Mouse (Mus musculus): ENCODE measurements at regions not wholly inside any gene's neighbourhood (a gene's known extent, or its start where the extent isn't known, plus 50 kb on each side); places are given as distances from the start of the nearest gene placed in this dataset.

DNA sequence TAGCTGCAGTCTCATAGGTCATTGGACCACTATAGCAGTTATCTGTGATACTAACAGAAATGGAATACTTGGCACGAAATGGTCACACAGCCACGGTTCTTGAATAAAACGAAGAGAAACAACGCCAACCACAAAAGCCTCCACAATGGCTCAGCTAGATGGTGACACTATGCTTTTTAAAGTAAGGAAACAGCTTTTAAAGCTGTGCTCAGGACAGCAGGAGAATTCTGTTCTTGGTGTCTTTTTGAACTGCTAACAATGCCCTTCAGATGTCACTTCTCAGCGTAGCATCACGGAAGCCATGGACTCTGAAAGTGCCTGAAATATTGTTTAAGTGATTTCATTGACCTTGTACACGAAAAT is 135.7 kb downstream of the Klhl25 start:
- H3K4me2 ChIP-seq (replicated peaks) = no peak overlapping the region
- 68% methylated on average over 7 of the region's 7 CpGs for WGBS
- H3K9me3 ChIP-seq (replicated peaks) = no peaks in the 10 kb centered on the region

DNA sequence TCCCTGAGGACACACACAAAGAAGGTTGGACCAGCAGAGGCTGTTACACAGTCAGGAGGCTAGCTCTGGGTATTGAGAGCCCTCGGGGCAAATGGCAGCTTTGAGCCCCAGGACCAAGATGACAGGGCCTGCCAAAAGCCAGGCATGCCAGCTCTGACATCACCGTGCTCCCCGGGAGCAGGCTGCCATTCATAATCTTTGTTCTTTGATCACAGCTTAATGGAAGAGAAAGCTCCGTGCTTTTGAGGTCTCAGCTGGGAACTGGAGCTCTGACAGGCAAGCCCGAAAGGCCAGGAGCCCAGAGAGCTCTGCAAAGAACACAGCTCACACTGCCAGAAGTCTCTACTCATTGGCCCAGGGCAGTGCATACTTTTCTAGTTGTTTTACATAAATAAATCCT is 150.7 kb downstream of the Klhl25 start:
- H3K9ac ChIP-seq = no peak overlapping the region
- no peak for ATAC-seq (ENCODE audit: insufficient number of reproducible peaks, low FRiP score, low TSS enrichment, low read depth)
- no peak overlapping the region for H3K4me3 ChIP-seq (replicated peaks)
- 19% methylated on average over 5 of the region's 5 CpGs for WGBS
- H3K4me1 ChIP-seq = no peaks in the 10 kb centered on the region; the same call in 1 of the 2 replicates
- H3K4me2 ChIP-seq (replicated peaks) = no peak overlapping the region
- H3K9me3 ChIP-seq (replicated peaks) = no peaks in the 10 kb centered on the region
- H3K27me3 ChIP-seq = no peaks in the 10 kb centered on the region
- no peak overlapping the region for H3K27ac ChIP-seq (replicated peaks)
- no peaks in the 10 kb centered on the region for H3K36me3 ChIP-seq

More for the DNA sequence above, 135.7 kb downstream of the Klhl25 start:
- no peak overlapping the region for H3K9ac ChIP-seq
- no peaks in the 10 kb centered on the region for H3K27me3 ChIP-seq
- H3K36me3 ChIP-seq = no peaks in the 10 kb centered on the region
- H3K27ac ChIP-seq (replicated peaks) = no peak overlapping the region
- no peak for ATAC-seq (ENCODE audit: insufficient number of reproducible peaks, low FRiP score, low TSS enrichment, low read depth)
- no peak overlapping the region for H3K4me3 ChIP-seq (replicated peaks)
- no peaks in the 10 kb centered on the region for H3K4me1 ChIP-seq

DNA sequence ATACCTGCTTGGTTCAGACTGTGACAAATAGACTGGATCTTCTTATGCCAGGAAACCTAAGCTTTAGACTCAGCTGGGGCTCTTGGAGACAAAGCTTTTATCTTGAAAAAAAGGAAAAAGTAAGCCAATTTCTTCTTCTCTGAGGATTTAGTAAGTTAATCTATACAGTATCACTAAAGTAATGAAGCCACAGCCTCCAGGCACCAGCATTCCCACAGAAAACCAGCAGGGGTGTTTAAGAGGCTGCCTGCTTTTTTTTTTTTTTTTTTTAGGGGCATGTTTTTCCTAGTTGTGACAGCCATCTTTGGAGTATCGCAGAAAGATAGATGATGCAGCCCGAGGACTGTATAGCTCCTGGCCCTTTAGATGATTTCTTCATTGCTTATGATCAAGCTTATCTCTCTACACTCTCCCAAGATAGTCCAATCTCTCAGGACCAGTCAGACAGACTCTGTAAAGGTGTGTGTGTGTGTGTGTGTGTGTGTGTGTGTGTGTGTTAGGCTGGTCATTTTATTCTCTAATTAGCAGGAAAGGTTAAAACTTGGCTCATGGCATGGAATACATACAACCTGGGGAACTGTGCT is 151.3 kb downstream of the Klhl25 start:
- no peak overlapping the region for H3K4me2 ChIP-seq (replicated peaks)
- H3K4me1 ChIP-seq = no peaks in the 10 kb centered on the region; the same call in 1 of the 2 replicates
- no peak for ATAC-seq (ENCODE audit: insufficient number of reproducible peaks, low FRiP score, low TSS enrichment, low read depth)
- H3K27me3 ChIP-seq = no peaks in the 10 kb centered on the region
- H3K27ac ChIP-seq (replicated peaks) = no peak overlapping the region
- no peaks in the 10 kb centered on the region for H3K36me3 ChIP-seq
- no peaks in the 10 kb centered on the region for H3K9me3 ChIP-seq (replicated peaks)
- 64% methylated on average over 2 of the region's 2 CpGs for WGBS
- H3K9ac ChIP-seq = no peak overlapping the region
- no peak overlapping the region for H3K4me3 ChIP-seq (replicated peaks)

- Histone ChIP-seq H3K36me3 (no peaks in the 10 kb centered on the region), H3K9me3 (replicated peaks) (no peaks in the 10 kb centered on the region), H3K27me3 (no peaks in the 10 kb centered on the region), H3K4me3 (replicated peaks) (no peak overlapping the region), H3K4me1 (no peaks in the 10 kb centered on the region; the same call in 1 of the 2 replicates), H3K4me2 (replicated peaks) (no peak overlapping the region), H3K27ac (replicated peaks) (no peak overlapping the region), H3K9ac (no peak overlapping the region)
- ATAC-seq (ENCODE audit: insufficient number of reproducible peaks, low FRiP score, low TSS enrichment, low read depth) = no peak
- WGBS = 82% methylated on average over 1 of the region's 1 CpGs
Observed at GRCm38 (mm10) chr7:76001012-76001411, 152.9 kb downstream of the Klhl25 start.

GRCm38 (mm10) chr7:76008226-76008625 is 160.1 kb downstream of the Klhl25 start:
- ATAC-seq (ENCODE audit: insufficient number of reproducible peaks, low FRiP score, low TSS enrichment, low read depth) = no peak
- no peak overlapping the region for H3K4me3 ChIP-seq (replicated peaks)
- H3K9ac ChIP-seq = no peak overlapping the region
- H3K4me1 ChIP-seq = no peaks in the 10 kb centered on the region
- no peaks in the 10 kb centered on the region for H3K9me3 ChIP-seq (replicated peaks)
- no peak overlapping the region for H3K4me2 ChIP-seq (replicated peaks)
- no peak overlapping the region for H3K27ac ChIP-seq (replicated peaks)
- 55% methylated on average over 6 of the region's 6 CpGs for WGBS
- H3K27me3 ChIP-seq = no peaks in the 10 kb centered on the region
- no peaks in the 10 kb centered on the region for H3K36me3 ChIP-seq

- Histone ChIP-seq H3K27ac (replicated peaks) (no peak overlapping the region), H3K4me3 (replicated peaks) (no peak overlapping the region), H3K4me1 (no peaks in the 10 kb centered on the region), H3K4me2 (replicated peaks) (no peak overlapping the region), H3K9ac (no peak overlapping the region), H3K36me3 (no peaks in the 10 kb centered on the region), H3K9me3 (replicated peaks) (no peaks in the 10 kb centered on the region), H3K27me3 (no peaks in the 10 kb centered on the region)
- ATAC-seq (ENCODE audit: insufficient number of reproducible peaks, low FRiP score, low TSS enrichment, low read depth) = no peak
- WGBS = 80% methylated on average over 3 of the region's 3 CpGs
Observed at GRCm38 (mm10) chr7:76047743-76048142, 181.9 kb upstream of the Agbl1 start.

DNA sequence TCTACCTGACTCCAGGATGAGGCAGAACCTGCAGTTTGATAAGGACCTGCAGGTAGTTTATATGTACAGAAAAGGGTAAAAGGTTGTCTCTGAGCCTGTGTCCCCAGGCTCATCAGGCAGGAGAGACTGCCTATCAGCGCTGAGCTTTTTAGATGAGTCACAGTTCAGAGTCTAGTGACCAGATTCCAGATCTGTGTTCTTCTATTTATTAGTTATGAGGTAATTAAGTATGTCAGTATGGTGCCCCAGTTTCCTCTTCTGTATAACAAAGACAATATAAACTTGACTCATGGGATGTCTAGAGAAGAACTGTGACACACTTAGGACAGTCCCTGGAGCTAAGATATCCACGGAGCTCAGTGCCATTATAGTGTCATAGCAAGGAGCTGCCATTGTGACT is 180.3 kb upstream of the Agbl1 start:
- Histone ChIP-seq H3K9me3 (replicated peaks) (no peaks in the 10 kb centered on the region), H3K27ac (replicated peaks) (no peak overlapping the region), H3K27me3 (no peaks in the 10 kb centered on the region), H3K4me1 (no peaks in the 10 kb centered on the region), H3K9ac (no peak overlapping the region), H3K4me2 (replicated peaks) (no peak overlapping the region), H3K4me3 (replicated peaks) (no peak overlapping the region), H3K36me3 (no peaks in the 10 kb centered on the region)
- no peak for ATAC-seq (ENCODE audit: insufficient number of reproducible peaks, low FRiP score, low TSS enrichment, low read depth)
- 79% methylated on average over 2 of the region's 2 CpGs for WGBS

DNA sequence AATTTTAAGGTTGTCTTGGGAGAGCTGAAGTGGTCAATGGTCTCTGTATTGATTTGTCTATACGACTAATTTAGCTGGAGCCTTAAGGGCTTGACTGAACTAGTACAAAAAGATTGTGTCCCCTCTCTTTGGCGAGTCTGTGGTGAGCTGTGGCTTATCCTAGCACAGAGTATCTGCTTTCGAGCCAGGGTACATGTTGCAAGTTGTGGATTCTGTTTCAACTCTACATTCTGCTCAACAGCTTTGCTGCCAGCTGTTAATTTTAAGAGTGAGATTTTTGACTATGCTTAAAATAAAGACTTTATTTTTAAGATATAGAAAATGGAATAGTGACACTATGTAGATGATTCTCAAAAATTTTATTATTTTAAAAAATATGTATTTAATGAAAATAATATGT is 175.8 kb upstream of the Agbl1 start:
- Histone ChIP-seq H3K4me2 (replicated peaks) (no peak overlapping the region), H3K9ac (no peak overlapping the region), H3K4me1 (no peaks in the 10 kb centered on the region), H3K4me3 (replicated peaks) (no peak overlapping the region), H3K27ac (replicated peaks) (no peak overlapping the region), H3K36me3 (no peaks in the 10 kb centered on the region), H3K27me3 (no peaks in the 10 kb centered on the region), H3K9me3 (replicated peaks) (no peaks in the 10 kb centered on the region)
- 69% methylated on average over 3 of the region's 3 CpGs for WGBS
- no peak for ATAC-seq (ENCODE audit: insufficient number of reproducible peaks, low FRiP score, low TSS enrichment, low read depth)

GRCm38 (mm10) chr7:76099149-76099548 is 130.5 kb upstream of the Agbl1 start:
- no peak overlapping the region for H3K27ac ChIP-seq (replicated peaks)
- WGBS = 64% methylated on average over 1 of the region's 1 CpGs
- H3K9ac ChIP-seq = no peak overlapping the region
- ATAC-seq (ENCODE audit: insufficient number of reproducible peaks, low FRiP score, low TSS enrichment, low read depth) = no peak
- no peaks in the 10 kb centered on the region for H3K4me1 ChIP-seq
- no peaks in the 10 kb centered on the region for H3K9me3 ChIP-seq (replicated peaks)
- H3K4me3 ChIP-seq (replicated peaks) = no peak overlapping the region
- H3K36me3 ChIP-seq = no peaks in the 10 kb centered on the region
- no peak overlapping the region for H3K4me2 ChIP-seq (replicated peaks)
- no peaks in the 10 kb centered on the region for H3K27me3 ChIP-seq

DNA sequence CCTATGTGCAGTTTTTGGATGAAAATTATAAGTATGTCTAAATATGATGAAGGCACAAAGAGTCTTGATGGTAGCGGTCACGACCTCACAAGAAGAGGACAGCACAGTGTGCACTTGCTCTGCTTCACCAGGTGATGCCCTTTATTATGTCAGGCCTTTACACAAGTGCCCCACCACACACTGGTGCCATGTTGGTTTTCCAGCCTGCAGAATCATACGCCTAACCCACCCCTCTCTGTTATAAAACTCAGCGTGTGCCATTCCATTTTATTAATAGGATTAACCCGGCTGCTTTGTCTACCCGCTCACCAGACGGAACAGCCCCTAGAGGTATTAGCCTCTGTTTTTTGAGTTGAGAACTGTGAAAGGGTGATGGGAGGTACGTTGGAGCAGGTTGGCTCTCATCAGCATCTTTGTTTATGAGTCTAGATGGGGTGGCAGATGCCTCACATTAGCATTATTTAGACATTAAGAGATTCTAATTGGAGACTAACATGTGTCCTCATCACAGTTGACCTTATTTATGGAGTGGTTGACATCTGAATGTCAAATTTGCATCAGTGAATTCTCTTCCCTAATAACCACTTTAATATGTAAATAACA is 108.3 kb upstream of the Agbl1 start:
- 83% methylated on average over 8 of the region's 8 CpGs for WGBS
- Histone ChIP-seq H3K4me1 (no peaks in the 10 kb centered on the region), H3K9ac (no peak overlapping the region), H3K4me3 (replicated peaks) (no peak overlapping the region), H3K36me3 (no peaks in the 10 kb centered on the region), H3K27me3 (no peaks in the 10 kb centered on the region), H3K4me2 (replicated peaks) (no peak overlapping the region), H3K9me3 (replicated peaks) (no peaks in the 10 kb centered on the region), H3K27ac (replicated peaks) (no peak overlapping the region)
- ATAC-seq (ENCODE audit: insufficient number of reproducible peaks, low FRiP score, low TSS enrichment, low read depth) = no peak

DNA sequence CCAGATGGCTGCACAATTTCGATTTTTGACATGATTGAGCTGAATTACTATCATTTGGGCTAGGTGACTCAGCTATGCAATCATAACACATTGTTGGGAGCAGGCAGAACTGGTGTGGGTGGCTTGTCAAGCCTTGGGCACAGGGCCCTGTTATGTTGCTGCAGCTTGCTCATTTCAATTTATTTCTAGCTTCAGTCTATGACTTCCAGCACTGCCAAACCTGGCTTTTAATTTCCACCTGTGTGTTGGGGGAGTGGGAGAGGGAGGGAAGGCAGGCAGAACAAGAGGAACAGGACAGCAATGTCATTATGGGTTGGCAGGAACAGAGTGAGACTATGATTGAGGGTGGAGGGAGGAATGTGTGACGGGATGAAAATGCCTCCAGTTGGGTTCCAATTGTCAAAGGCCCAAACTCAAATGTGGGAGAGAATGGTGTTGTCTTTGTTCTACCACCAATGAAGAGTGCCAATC is 102.0 kb upstream of the Agbl1 start:
- Histone ChIP-seq H3K9ac (no peak overlapping the region), H3K9me3 (replicated peaks) (no peaks in the 10 kb centered on the region), H3K36me3 (no peaks in the 10 kb centered on the region), H3K4me2 (replicated peaks) (no peak overlapping the region), H3K4me3 (replicated peaks) (no peak overlapping the region), H3K27ac (replicated peaks) (no peak overlapping the region), H3K27me3 (no peaks in the 10 kb centered on the region), H3K4me1 (no peaks in the 10 kb centered on the region)
- ATAC-seq (ENCODE audit: insufficient number of reproducible peaks, low FRiP score, low TSS enrichment, low read depth) = no peak
- WGBS = 52% methylated on average over 2 of the region's 2 CpGs

DNA sequence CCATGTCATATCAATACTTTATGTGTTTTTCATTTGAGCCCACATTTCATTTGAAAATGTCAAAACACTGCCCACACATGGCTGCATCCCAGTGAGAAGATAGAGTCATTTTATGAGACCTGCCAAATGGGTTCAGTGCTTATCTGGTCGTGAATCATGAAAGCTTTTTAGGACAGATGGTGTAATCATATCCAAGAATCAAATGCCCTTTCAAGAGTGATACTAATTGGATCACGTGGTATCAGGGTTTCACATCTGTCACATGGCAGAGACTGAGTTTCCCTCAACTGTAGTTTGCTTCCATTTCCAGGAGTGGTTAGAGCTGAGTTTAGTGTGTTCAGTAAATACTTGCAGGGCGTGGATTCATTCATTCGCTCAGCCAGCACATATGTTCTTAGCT is 87.2 kb upstream of the Agbl1 start:
- ATAC-seq (ENCODE audit: insufficient number of reproducible peaks, low FRiP score, low TSS enrichment, low read depth) = no peak
- no peaks in the 10 kb centered on the region for H3K9me3 ChIP-seq (replicated peaks)
- H3K4me3 ChIP-seq (replicated peaks) = no peak overlapping the region
- no peaks in the 10 kb centered on the region for H3K27me3 ChIP-seq
- H3K9ac ChIP-seq = no peak overlapping the region
- H3K27ac ChIP-seq (replicated peaks) = no peak overlapping the region
- WGBS = 61% methylated on average over 4 of the region's 4 CpGs
- no peaks in the 10 kb centered on the region for H3K36me3 ChIP-seq
- no peak overlapping the region for H3K4me2 ChIP-seq (replicated peaks)
- no peaks in the 10 kb centered on the region for H3K4me1 ChIP-seq

All from embryonic facial prominence, embryonic 15.5 days (tissue).